Mouse (Mus musculus): ENCODE measurements around the gene Nat8f1. TPM values are rescaled to one million over a fixed set of nuclear protein-coding genes. Genes with fewer than 3 reads are reported as not detected.

Nat8f1 gene
- 13.6 TPM for polyA plus RNA-seq (2017; shearing (Covaris generic))

GRCm38 (mm10) chr6:85915539-85916513 lies at the start of gene Nat8f1:
Gene Nat8f1 (minus strand): TSS chr6:85915687.

GRCm38 (mm10) chr6:85961101-85962091 lies 45.9 kb upstream of the Nat8f1 start, which contains the start of gene Dusp11:
Gene Dusp11 (minus strand): TSS chr6:85961667.

GRCm38 (mm10) chr6:85911587-85911986 lies 3.9 kb downstream of the Nat8f1 start, which contains the start of gene Tprkb:
Gene Tprkb (plus strand): TSS chr6:85911865.

GRCm38 (mm10) chr6:85904642-85905061 lies 10.8 kb downstream of the Nat8f1 start, which contains the start of gene Nat8f4:
Gene Nat8f4 (minus strand): TSS chr6:85904884.

GRCm38 (mm10) chr6:85869006-85869405 lies 46.5 kb downstream of the Nat8f1 start, which contains the start of gene Nat8f2:
Gene Nat8f2 (minus strand): TSS chr6:85869158.

Other genes with a start within 250 kb of the Nat8f1 start
- gene Nat8f7, start 202.5 kb downstream of the Nat8f1 start, polyA plus RNA-seq (2017; shearing (Covaris generic)), result not detected
- not detected for gene Nat8f3, start 149.9 kb downstream of the Nat8f1 start, polyA plus RNA-seq (2017; shearing (Covaris generic))
- gene Nat8f6, start 94.7 kb downstream of the Nat8f1 start, polyA plus RNA-seq (2017; shearing (Covaris generic)), result not detected
- not detected for gene Nat8f5, start 94.7 kb downstream of the Nat8f1 start, polyA plus RNA-seq (2017; shearing (Covaris generic))
- gene Nat8, start 83.6 kb downstream of the Nat8f1 start, polyA plus RNA-seq (2017; shearing (Covaris generic)), result not detected
- not detected for gene Nat8f2, start 46.5 kb downstream of the Nat8f1 start, polyA plus RNA-seq (2017; shearing (Covaris generic))
- 10.0 TPM for gene Nat8f4, start 10.8 kb downstream of the Nat8f1 start, polyA plus RNA-seq (2017; shearing (Covaris generic))
- gene Tprkb, start 3.8 kb downstream of the Nat8f1 start, polyA plus RNA-seq (2017; shearing (Covaris generic)), result 58.1 TPM
- gene Dusp11, start 46.0 kb upstream of the Nat8f1 start, polyA plus RNA-seq (2017; shearing (Covaris generic)), result 208 TPM
- gene Figla, start 100.5 kb upstream of the Nat8f1 start, polyA plus RNA-seq (2017; shearing (Covaris generic)), result not detected
- not detected for gene Add2, start 113.0 kb upstream of the Nat8f1 start, polyA plus RNA-seq (2017; shearing (Covaris generic))